Mouse (Mus musculus): ENCODE data around the gene Fgf4. TPM values are rescaled to one million over a fixed set of nuclear protein-coding genes. Genes with fewer than 3 reads are reported as not detected.
A peak's percentile ranks its signal among the peaks of the same experiment; 100 is the strongest.
"Not testable (repeated sequence)": the region's sequence is repeated elsewhere in the genome, so short reads cannot be mapped to it uniquely, and the experiment has no call there.

Gene Fgf4
- polyA plus RNA-seq, 1 experiment from 2014 or later, result not detected

- Histone ChIP-seq H3K4me1 (ENCODE audit: control insufficient read depth, insufficient read depth, low read length) (peaks cover 21% of the 10 kb centered on the region), H3K4me2 (ENCODE audit: low read length) (peak overlapping the region; percentile 93), H3K27ac (ENCODE audit: low read length) (no peak overlapping the region; the same call in 1 of the 2 replicates), H3K36me3 (ENCODE audit: control insufficient read depth, insufficient read depth, low read length) (no peaks in the 10 kb centered on the region), H3K9ac (ENCODE audit: low read depth, low read length) (peak overlapping the region; percentile 55), H3K9me3 (replicated peaks; ENCODE audit: control insufficient read depth, low read length, poor library complexity, severe bottlenecking) (no peaks in the 10 kb centered on the region), H3K4me3 (ENCODE audit: low read depth, low read length) (peak overlapping the region; percentile 49), H3K27me3 (ENCODE audit: control insufficient read depth, insufficient read depth, low read depth, low read length) (peaks cover 17% of the 10 kb centered on the region)
- under 1% methylated on average over 37 of the region's 37 CpGs for WGBS
- ATAC-seq, result peak; percentile 83
These were observed 48.3 kb downstream of the Fgf4 start for GRCm38 (mm10) chr7:144895305-144896111.

GRCm38 (mm10) chr7:144896294-144897218, 49.4 kb downstream of the Fgf4 start, which contains the start of gene Fgf15:
TSS of gene Fgf15 (plus strand) at chr7:144896531.
- peak within 1 kb of the TSS; percentile 93 for H3K4me2 ChIP-seq (ENCODE audit: low read length)
- no peak within 1 kb of the TSS for H3K27ac ChIP-seq (ENCODE audit: low read length)
- H3K4me3 ChIP-seq (ENCODE audit: low read depth, low read length), result peak within 1 kb of the TSS; percentile 49
- H3K4me1 ChIP-seq (ENCODE audit: control insufficient read depth, insufficient read depth, low read length), result peaks cover 21% of the 10 kb centered on the region
- no peaks in the 10 kb centered on the region for H3K9me3 ChIP-seq (replicated peaks; ENCODE audit: control insufficient read depth, low read length, poor library complexity, severe bottlenecking)
- no peaks in the 10 kb centered on the region for H3K36me3 ChIP-seq (ENCODE audit: control insufficient read depth, insufficient read depth, low read length)
- WGBS, result under 1% methylated on average over 65 of the region's 65 CpGs
- peaks cover 17% of the 10 kb centered on the region for H3K27me3 ChIP-seq (ENCODE audit: control insufficient read depth, insufficient read depth, low read depth, low read length)
- peak; percentile 29 for ATAC-seq
- H3K9ac ChIP-seq (ENCODE audit: low read depth, low read length), result peak within 1 kb of the TSS; percentile 57

GRCm38 (mm10) chr7:144898506-144898905, 51.3 kb downstream of the Fgf4 start:
- no peak overlapping the region for H3K9ac ChIP-seq (ENCODE audit: low read depth, low read length)

DNA sequence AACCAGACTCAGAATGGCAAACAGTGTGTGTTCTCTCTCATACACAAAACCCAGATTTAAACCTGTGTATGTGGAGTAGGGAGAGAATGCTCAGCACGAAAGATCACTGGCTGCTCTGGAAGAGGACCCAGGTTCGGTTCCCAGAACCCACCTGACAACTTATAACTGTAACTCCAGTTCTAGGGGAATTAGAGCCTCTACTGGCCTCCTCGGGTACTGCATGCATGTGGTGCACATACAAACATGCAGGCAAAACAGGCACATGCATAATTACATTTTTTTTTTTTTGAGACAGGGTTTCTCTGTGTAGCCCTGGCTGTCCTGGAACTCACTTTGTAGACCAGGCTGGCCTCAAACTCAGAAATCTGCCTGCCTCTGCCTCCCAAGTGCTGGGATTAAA, 58.3 kb downstream of the Fgf4 start:
- H3K4me3 ChIP-seq (ENCODE audit: low read depth, low read length); H3K4me2 ChIP-seq (ENCODE audit: low read length); H3K4me1 ChIP-seq (ENCODE audit: control insufficient read depth, insufficient read depth, low read length); H3K27me3 ChIP-seq (ENCODE audit: control insufficient read depth, insufficient read depth, low read depth, low read length); H3K27ac ChIP-seq (ENCODE audit: low read length); H3K9me3 ChIP-seq (replicated peaks; ENCODE audit: control insufficient read depth, low read length, poor library complexity, severe bottlenecking); H3K36me3 ChIP-seq (ENCODE audit: control insufficient read depth, insufficient read depth, low read length); H3K9ac ChIP-seq (ENCODE audit: low read depth, low read length); ATAC-seq: not testable (repeated sequence)
- 94% methylated on average over 3 of the region's 3 CpGs for WGBS

More at GRCm38 (mm10) chr7:144898506-144898905, 51.3 kb downstream of the Fgf4 start:
- H3K27me3 ChIP-seq (ENCODE audit: control insufficient read depth, insufficient read depth, low read depth, low read length), result peaks cover 17% of the 10 kb centered on the region
- WGBS, result 19% methylated on average over 6 of the region's 6 CpGs
- no peak for ATAC-seq
- no peak overlapping the region; the same call in 1 of the 2 replicates for H3K4me3 ChIP-seq (ENCODE audit: low read depth, low read length)
- no peak overlapping the region for H3K27ac ChIP-seq (ENCODE audit: low read length)
- peaks cover 21% of the 10 kb centered on the region for H3K4me1 ChIP-seq (ENCODE audit: control insufficient read depth, insufficient read depth, low read length)
- H3K4me2 ChIP-seq (ENCODE audit: low read length), result peak overlapping the region; percentile 3; the same call in 1 of the 2 replicates
- H3K36me3 ChIP-seq (ENCODE audit: control insufficient read depth, insufficient read depth, low read length), result no peaks in the 10 kb centered on the region
- no peaks in the 10 kb centered on the region for H3K9me3 ChIP-seq (replicated peaks; ENCODE audit: control insufficient read depth, low read length, poor library complexity, severe bottlenecking)

DNA sequence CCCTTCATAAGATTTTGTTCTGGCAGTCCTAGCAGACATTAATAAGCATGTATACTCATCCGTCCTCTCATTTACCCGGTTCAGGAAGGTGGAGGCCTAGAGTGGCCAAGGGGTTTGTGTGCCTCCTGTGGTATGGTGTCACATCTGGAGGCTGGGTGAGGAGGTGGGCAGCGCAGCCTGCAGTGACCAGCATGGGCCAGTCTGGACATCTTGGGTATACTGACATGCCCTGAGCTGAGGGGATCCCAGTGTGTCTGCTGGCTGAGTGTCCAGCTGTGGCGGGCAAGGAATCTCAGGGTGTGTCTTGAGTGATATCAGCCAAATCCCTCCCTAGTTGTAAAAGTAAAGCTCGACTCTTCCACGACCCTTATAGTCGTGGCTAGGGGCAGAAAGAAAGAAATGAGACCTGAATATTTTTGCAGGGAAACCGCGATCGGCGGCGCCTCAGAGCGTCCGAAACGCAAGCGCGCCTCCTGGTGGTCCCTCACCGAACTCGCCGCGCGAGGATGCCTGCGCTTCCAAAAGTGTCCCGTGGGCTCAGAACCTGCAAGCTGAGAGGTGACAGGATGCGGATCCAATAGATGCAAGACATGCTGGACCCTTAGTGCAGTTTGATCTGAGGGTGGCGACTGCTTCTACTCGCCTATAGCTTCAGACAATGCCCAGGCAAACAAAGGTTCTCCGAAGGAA, 59.7 kb downstream of the Fgf4 start:
- Histone ChIP-seq H3K4me1 (ENCODE audit: control insufficient read depth, insufficient read depth, low read length) (no peaks in the 10 kb centered on the region), H3K27me3 (ENCODE audit: control insufficient read depth, insufficient read depth, low read depth, low read length) (no peaks in the 10 kb centered on the region), H3K27ac (ENCODE audit: low read length) (no peak overlapping the region), H3K9me3 (replicated peaks; ENCODE audit: control insufficient read depth, low read length, poor library complexity, severe bottlenecking) (no peaks in the 10 kb centered on the region), H3K4me2 (ENCODE audit: low read length) (peak overlapping the region; percentile 50), H3K36me3 (ENCODE audit: control insufficient read depth, insufficient read depth, low read length) (no peaks in the 10 kb centered on the region), H3K4me3 (ENCODE audit: low read depth, low read length) (peak overlapping the region; percentile 13; the same call in 1 of the 2 replicates), H3K9ac (ENCODE audit: low read depth, low read length) (0 out of 2 replicates have a peak overlapping the region, but pooled peaks have one; percentile 41)
- 11% methylated on average over 28 of the region's 28 CpGs for WGBS
- peak; percentile 59; the same call in 1 of the 2 replicates for ATAC-seq

- ATAC-seq, result no peak
- no peak overlapping the region for H3K4me2 ChIP-seq (ENCODE audit: low read length)
- H3K4me1 ChIP-seq (ENCODE audit: control insufficient read depth, insufficient read depth, low read length), result no peaks in the 10 kb centered on the region
- no peaks in the 10 kb centered on the region for H3K9me3 ChIP-seq (replicated peaks; ENCODE audit: control insufficient read depth, low read length, poor library complexity, severe bottlenecking)
- H3K27ac ChIP-seq (ENCODE audit: low read length), result no peak overlapping the region
- no peaks in the 10 kb centered on the region for H3K36me3 ChIP-seq (ENCODE audit: control insufficient read depth, insufficient read depth, low read length)
- H3K4me3 ChIP-seq (ENCODE audit: low read depth, low read length), result no peak overlapping the region
- WGBS, result 16% methylated on average over 8 of the region's 8 CpGs
- no peak overlapping the region for H3K9ac ChIP-seq (ENCODE audit: low read depth, low read length)
- H3K27me3 ChIP-seq (ENCODE audit: control insufficient read depth, insufficient read depth, low read depth, low read length), result no peaks in the 10 kb centered on the region
These were observed 60.6 kb downstream of the Fgf4 start for GRCm38 (mm10) chr7:144907793-144908192.

GRCm38 (mm10) chr7:144908705-144909104, 61.5 kb downstream of the Fgf4 start:
- 28% methylated on average over 7 of the region's 7 CpGs for WGBS
- H3K4me3 ChIP-seq (ENCODE audit: low read depth, low read length), result no peak overlapping the region
- no peaks in the 10 kb centered on the region for H3K9me3 ChIP-seq (replicated peaks; ENCODE audit: control insufficient read depth, low read length, poor library complexity, severe bottlenecking)
- H3K27me3 ChIP-seq (ENCODE audit: control insufficient read depth, insufficient read depth, low read depth, low read length), result no peaks in the 10 kb centered on the region
- ATAC-seq, result peak; percentile 68
- no peak overlapping the region for H3K9ac ChIP-seq (ENCODE audit: low read depth, low read length)
- peak overlapping the region; percentile 29; the same call in 1 of the 2 replicates for H3K4me2 ChIP-seq (ENCODE audit: low read length)
- no peaks in the 10 kb centered on the region for H3K36me3 ChIP-seq (ENCODE audit: control insufficient read depth, insufficient read depth, low read length)
- H3K27ac ChIP-seq (ENCODE audit: low read length), result no peak overlapping the region
- H3K4me1 ChIP-seq (ENCODE audit: control insufficient read depth, insufficient read depth, low read length), result no peaks in the 10 kb centered on the region

DNA sequence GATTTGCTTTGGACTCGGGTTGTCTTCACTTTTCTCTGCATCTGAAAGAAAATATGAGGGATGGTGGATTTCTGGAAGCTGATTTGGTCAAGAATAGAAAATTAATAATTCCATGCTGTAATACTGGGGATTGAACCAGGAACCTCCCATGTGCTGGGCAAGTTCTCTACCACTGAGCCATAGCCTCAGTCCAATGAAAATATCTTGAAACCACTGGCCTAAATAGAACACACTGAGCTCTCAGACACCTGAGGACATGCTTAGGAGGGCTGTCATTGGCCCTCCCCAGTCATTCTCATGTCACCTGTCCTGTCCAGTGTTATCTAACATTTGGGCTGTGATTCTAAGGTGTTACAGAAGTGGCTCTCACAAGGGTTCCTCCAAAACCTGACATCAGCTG, 64.0 kb downstream of the Fgf4 start:
- no peak for ATAC-seq
- no peak overlapping the region for H3K4me2 ChIP-seq (ENCODE audit: low read length)
- H3K27ac ChIP-seq (ENCODE audit: low read length), result no peak overlapping the region
- H3K36me3 ChIP-seq (ENCODE audit: control insufficient read depth, insufficient read depth, low read length), result no peaks in the 10 kb centered on the region
- peaks cover 6% of the 10 kb centered on the region for H3K4me1 ChIP-seq (ENCODE audit: control insufficient read depth, insufficient read depth, low read length)
- H3K4me3 ChIP-seq (ENCODE audit: low read depth, low read length), result no peak overlapping the region
- H3K27me3 ChIP-seq (ENCODE audit: control insufficient read depth, insufficient read depth, low read depth, low read length), result no peaks in the 10 kb centered on the region
- WGBS, result 93% methylated on average over 1 of the region's 1 CpGs
- H3K9me3 ChIP-seq (replicated peaks; ENCODE audit: control insufficient read depth, low read length, poor library complexity, severe bottlenecking), result no peaks in the 10 kb centered on the region
- H3K9ac ChIP-seq (ENCODE audit: low read depth, low read length), result no peak overlapping the region

All from midbrain, embryonic 16.5 days (tissue).